Mouse (Mus musculus) liver, postnatal 0 days (tissue): ENCODE data around the gene Ptpn4.

Experiments
- CTCF ChIP-seq: sonication (generic); IDR thresholded peaks from 2 replicates; pipeline ENCODE4 v1.5.1; 2016; ENCODE audit warnings: antibody characterized with exemption, low read depth
- EP300 ChIP-seq: IDR thresholded peaks from 2 replicates; pipeline ENCODE4 v1.6.1; 2016; ENCODE audit warnings: antibody characterized with exemption, low read depth, mild to moderate bottlenecking

- TF ChIP-seq CTCF: no peak
- no peak for TF ChIP-seq EP300
These were observed 7.9 kb upstream of the Ptpn4 start for GRCm38 (mm10) chr1:119845321-119845720.
